Mouse (Mus musculus) heart, embryonic 12.5 days (tissue): ENCODE measurements around the gene Ccdc157. TPM values are rescaled to one million over a fixed set of nuclear protein-coding genes. Genes with fewer than 3 reads are reported as not detected.
A peak's percentile ranks its signal among the peaks of the same experiment; 100 is the strongest.

ENCODE experiments used
- ATAC-seq: fragments of 200-750 bp; cut with Nextera tagmentation; 2 replicates; pipeline ENCODE4 v1.8.0; 2017; ENCODE audit warnings: moderate TSS enrichment, moderate library complexity; ENCODE audit not compliant: insufficient number of reproducible peaks, low FRiP score
- H3K27ac ChIP-seq: fragments of 300-500 bp; sonication (generic); 2 replicates; pipeline ENCODE4 v1.5.1; 2016; ENCODE audit warnings: mild to moderate bottlenecking, moderate library complexity; ENCODE audit not compliant: poor library complexity, severe bottlenecking
- H3K27me3 ChIP-seq: fragments of 300-500 bp; sonication (generic); replicated peaks from 2 replicates; pipeline ENCODE4 v1.6.1; 2016; ENCODE audit warnings: mild to moderate bottlenecking, moderate library complexity
- H3K36me3 ChIP-seq: fragments of 300-500 bp; sonication (generic); 2 replicates; pipeline ENCODE4 v1.6.1; 2016; ENCODE audit warnings: mild to moderate bottlenecking, moderate library complexity
- H3K4me1 ChIP-seq: fragments of 300-500 bp; sonication (generic); replicated peaks from 2 replicates; pipeline ENCODE4 v1.6.1; 2016; ENCODE audit warnings: mild to moderate bottlenecking
- H3K4me2 ChIP-seq: fragments of 300-500 bp; sonication (generic); 2 replicates; pipeline ENCODE4 v1.6.1; 2016; ENCODE audit warnings: mild to moderate bottlenecking, moderate library complexity
- H3K4me3 ChIP-seq: fragments of 300-500 bp; sonication (generic); 2 replicates; pipeline ENCODE4 v1.5.1; 2016; ENCODE audit warnings: mild to moderate bottlenecking
- H3K9ac ChIP-seq: fragments of 300-500 bp; sonication (generic); 2 replicates; pipeline ENCODE4 v1.6.1; 2016; ENCODE audit warnings: mild to moderate bottlenecking, moderate library complexity
- H3K9me3 ChIP-seq: fragments of 300-500 bp; sonication (generic); replicated peaks from 2 replicates; pipeline ENCODE4 v1.6.1; 2016; ENCODE audit warnings: mild to moderate bottlenecking, moderate library complexity
- WGBS: fragments of 180-500 bp; shearing (Covaris S2); methylation state at CpG from one replicate; pipeline ENCODE4 v1.1.7; 2016; 5-methylcytosine and 5-hydroxymethylcytosine counted together
- polyA plus RNA-seq: library from polyadenylated mRNA; unstranded; fragments of >200 nt; fragmentation: Nextera tagmentation; extraction: Ambion mirVana; gene quantifications from 2 replicates; pipeline ENCODE4 v1.2.1, GENCODE M21; 2016

Gene Ccdc157
- polyA plus RNA-seq: 4.7 and 5.5 TPM in 2 replicates

DNA sequence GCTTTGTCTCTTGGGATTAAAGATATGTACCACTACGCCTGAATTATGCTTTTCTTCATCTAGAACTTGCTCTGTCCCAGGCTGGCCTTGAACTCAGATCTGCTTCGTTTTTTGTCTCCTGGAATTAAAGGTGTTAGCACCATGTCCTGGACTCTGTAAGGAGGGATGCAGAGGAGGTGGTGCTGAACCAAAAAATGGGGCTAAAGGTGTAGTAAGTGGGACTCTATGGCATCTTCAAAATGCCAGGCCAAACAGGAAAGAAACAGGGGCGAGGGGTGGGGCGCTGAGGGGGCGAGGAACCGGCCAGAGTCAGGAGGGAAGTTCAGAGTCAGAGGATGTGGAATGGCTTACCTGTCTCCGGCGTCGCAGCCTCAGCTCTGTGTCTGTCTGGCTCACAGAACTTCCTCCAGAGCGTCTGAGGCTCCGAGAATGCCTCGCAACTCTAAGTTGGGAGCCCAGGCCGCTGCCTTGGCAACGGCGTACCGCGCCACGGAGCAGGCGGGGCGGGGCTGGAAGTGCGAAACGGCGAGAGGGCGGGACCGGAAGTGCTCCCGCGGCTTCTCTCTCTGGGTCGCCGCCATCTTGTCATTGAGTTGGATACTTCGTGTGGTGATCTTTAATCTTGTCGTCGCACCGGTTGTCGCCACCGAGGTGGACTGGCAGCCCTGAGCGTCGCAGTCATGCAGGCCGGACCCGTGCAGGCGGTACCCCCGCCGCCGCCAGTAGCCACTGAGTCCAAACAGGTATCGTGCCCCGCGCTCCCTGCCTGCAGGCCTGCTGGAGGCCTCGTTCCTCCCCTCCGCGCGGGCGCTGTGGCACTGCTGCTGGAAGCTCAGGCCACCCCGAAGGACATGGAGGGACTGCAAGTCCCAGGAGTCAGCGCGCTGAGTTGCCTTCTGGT is at the start of gene Ccdc157, which contains the start of gene Sf3a1:
Ccdc157 (minus strand) TSS at position 486 of the 901 bp plus-strand sequence.
Sf3a1 (plus strand) TSS at position 543 of the 901 bp plus-strand sequence.
- Histone ChIP-seq H3K4me3 (peak within 1 kb of the TSS; percentile 84), H3K36me3 (peaks cover 38% of the 10 kb centered on the region), H3K27me3 (no peaks in the 10 kb centered on the region), H3K9me3 (no peaks in the 10 kb centered on the region), H3K9ac (peak within 1 kb of the TSS; percentile 90), H3K27ac (peak within 1 kb of the TSS; percentile 92), H3K4me1 (peaks cover 37% of the 10 kb centered on the region), H3K4me2 (peak within 1 kb of the TSS; percentile 99)
- WGBS: 2% methylated on average over 54 of the region's 54 CpGs
- ATAC-seq: peak; percentile 96

DNA sequence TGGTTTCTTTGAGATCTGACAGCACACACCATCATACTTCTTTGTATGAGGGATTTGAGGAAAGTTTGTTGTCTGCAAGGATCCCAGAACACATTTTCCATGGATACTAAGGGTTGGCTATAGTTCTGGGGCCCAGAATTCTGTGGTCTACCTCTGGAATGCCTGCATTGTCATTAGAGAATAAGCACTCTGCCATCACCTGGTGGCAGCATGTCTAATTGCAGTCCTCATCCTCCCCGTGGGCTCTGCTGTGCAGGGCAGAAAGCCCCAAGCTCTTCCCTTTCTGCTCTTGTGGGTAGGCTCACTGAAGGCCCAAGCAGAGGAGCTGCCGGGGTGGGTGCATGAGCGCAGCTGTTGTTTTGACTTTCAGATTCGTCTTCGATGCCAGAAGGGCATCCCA is 49.5 kb upstream of the Ccdc157 start:
- 71% methylated on average over 5 of the region's 5 CpGs for WGBS
- ATAC-seq: no peak
- Histone ChIP-seq H3K36me3 (peaks cover 75% of the 10 kb centered on the region), H3K4me3 (no peak overlapping the region), H3K27ac (no peak overlapping the region), H3K9ac (no peak overlapping the region), H3K9me3 (no peaks in the 10 kb centered on the region), H3K27me3 (no peaks in the 10 kb centered on the region), H3K4me1 (peaks cover 14% of the 10 kb centered on the region; the same call in 1 of the 2 replicates), H3K4me2 (no peak overlapping the region)

DNA sequence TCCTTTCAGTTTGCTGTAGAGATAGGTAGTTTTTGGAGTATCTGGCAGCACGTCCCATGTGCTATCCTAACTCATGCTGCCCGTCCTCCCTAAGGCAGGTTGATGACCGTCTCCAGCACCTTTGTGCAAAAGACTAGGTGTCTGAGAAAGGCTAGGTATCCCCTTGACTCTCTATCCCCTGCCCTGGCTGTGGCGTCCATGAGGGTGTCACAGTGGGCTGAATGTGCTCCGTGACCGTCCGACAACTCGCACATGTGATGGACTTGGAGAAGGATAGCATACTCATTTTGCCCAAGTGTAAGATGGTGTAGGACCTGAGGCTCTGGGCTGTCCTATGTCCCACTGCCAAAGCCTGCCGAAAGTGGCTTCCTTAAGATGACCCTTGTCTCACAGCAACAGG is 47.6 kb upstream of the Ccdc157 start:
- Histone ChIP-seq H3K4me1 (peaks cover 25% of the 10 kb centered on the region), H3K27me3 (no peaks in the 10 kb centered on the region), H3K36me3 (peaks cover 56% of the 10 kb centered on the region), H3K9ac (no peak overlapping the region), H3K9me3 (no peaks in the 10 kb centered on the region), H3K4me3 (no peak overlapping the region), H3K27ac (no peak overlapping the region), H3K4me2 (no peak overlapping the region)
- ATAC-seq: no peak
- WGBS: 84% methylated on average over 9 of the region's 9 CpGs

DNA sequence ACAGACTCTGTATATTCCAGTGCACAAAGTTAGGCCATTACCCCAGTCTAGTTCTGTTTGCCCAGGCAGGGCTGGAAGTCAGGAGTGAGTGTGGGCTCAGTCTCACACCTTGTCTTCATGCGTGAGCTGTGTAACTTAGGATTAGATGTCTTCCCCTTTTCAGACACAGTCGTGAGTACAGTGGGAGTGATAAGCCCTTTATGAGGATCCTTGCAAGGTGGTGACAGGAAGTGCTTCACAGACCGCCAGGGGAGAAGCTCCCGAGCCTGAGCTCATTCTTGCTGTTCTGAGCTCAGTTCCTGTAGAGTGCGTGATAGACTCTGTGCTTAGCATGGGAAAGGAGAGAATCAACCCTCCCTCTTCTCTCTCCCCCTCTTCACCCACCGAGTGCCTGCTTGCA is 46.5 kb upstream of the Ccdc157 start:
- Histone ChIP-seq H3K4me3 (no peak overlapping the region), H3K4me1 (peaks cover 30% of the 10 kb centered on the region), H3K27me3 (no peaks in the 10 kb centered on the region), H3K36me3 (peaks cover 47% of the 10 kb centered on the region), H3K9ac (no peak overlapping the region), H3K9me3 (no peaks in the 10 kb centered on the region), H3K27ac (no peak overlapping the region), H3K4me2 (no peak overlapping the region)
- WGBS: 42% methylated on average over 6 of the region's 6 CpGs
- ATAC-seq: no peak

DNA sequence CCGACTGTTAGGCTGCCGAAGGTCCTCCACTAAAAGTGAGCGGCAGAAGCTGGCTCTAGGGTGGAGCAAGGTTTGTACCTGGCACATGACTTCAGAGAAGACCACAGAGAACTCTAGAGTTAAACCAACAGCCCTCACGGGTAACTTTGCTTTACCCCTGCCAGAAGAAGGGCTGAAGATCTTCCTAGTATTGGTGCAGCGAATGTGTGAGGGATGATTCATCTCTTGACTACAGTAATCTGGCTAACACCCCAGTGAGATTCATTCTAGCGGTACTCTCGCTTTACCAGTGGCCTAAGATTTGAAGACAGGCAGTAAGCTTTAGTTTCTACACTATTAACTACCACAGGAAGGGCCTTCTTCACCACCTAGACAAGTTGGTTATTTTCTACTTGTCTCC is 45.9 kb upstream of the Ccdc157 start:
- WGBS: 84% methylated on average over 7 of the region's 7 CpGs
- Histone ChIP-seq H3K4me3 (no peak overlapping the region), H3K27me3 (no peaks in the 10 kb centered on the region), H3K4me1 (peaks cover 30% of the 10 kb centered on the region), H3K9me3 (no peaks in the 10 kb centered on the region), H3K9ac (no peak overlapping the region), H3K36me3 (peaks cover 44% of the 10 kb centered on the region), H3K4me2 (no peak overlapping the region), H3K27ac (no peak overlapping the region)
- no peak for ATAC-seq

DNA sequence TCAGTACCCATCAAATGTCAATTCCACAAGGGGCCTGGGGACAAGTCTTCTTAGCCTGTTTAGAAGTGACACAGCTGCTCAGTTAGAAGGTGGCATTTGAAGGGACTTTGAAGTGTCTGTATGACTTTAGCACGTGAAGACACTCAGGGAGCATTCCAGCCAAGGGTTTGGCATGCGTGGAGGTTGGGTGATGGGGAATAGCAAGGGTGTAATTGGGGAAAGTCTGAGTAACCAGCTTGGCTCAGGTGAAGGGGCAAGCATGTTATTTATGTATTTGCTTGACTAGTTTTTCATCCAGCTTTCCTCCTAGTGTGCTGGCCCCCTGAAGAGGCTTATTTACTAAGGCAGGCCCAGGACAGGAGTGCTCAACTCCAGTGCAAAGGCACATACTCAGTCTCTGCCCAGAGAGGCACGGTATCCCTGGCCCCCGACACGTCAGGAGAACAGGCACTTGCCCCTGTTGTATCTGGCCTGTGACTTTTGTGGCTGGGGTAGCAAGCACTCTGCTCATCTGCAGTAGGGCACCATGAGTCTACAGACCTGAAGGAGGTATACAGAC is 45.1 kb upstream of the Ccdc157 start:
- 78% methylated on average over 5 of the region's 5 CpGs for WGBS
- Histone ChIP-seq H3K4me3 (no peak overlapping the region), H3K27me3 (no peaks in the 10 kb centered on the region), H3K36me3 (peaks cover 37% of the 10 kb centered on the region), H3K4me1 (peaks cover 30% of the 10 kb centered on the region), H3K27ac (no peak overlapping the region), H3K4me2 (no peak overlapping the region), H3K9me3 (no peaks in the 10 kb centered on the region), H3K9ac (no peak overlapping the region)
- ATAC-seq: no peak

DNA sequence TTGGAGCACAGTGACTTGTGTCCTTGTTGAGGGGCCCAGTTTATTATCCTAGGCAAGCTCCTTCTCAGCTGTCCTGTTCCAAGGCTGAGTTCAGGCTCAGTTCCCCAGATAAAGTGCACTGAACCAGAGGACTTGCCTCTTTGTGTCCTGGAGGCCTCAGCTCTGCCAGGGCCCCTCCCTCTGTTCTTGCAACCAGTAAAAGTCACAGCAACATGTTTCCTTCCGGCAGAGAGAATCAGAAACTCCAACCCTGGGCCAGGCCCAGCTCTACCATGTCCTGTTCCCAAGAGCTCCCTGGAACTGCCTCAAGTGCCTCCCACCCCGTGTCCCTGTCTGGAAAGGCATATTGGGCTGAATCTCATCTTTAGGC is 43.6 kb upstream of the Ccdc157 start:
- Histone ChIP-seq H3K27me3 (no peaks in the 10 kb centered on the region), H3K9me3 (no peaks in the 10 kb centered on the region), H3K36me3 (peaks cover 28% of the 10 kb centered on the region; the same call in 1 of the 2 replicates), H3K4me2 (no peak overlapping the region), H3K4me1 (peaks cover 30% of the 10 kb centered on the region), H3K9ac (no peak overlapping the region), H3K4me3 (no peak overlapping the region), H3K27ac (peak overlapping the region; percentile 69)
- 39% methylated on average over 2 of the region's 2 CpGs for WGBS
- peak; percentile 72; the same call in 1 of the 2 replicates for ATAC-seq

DNA sequence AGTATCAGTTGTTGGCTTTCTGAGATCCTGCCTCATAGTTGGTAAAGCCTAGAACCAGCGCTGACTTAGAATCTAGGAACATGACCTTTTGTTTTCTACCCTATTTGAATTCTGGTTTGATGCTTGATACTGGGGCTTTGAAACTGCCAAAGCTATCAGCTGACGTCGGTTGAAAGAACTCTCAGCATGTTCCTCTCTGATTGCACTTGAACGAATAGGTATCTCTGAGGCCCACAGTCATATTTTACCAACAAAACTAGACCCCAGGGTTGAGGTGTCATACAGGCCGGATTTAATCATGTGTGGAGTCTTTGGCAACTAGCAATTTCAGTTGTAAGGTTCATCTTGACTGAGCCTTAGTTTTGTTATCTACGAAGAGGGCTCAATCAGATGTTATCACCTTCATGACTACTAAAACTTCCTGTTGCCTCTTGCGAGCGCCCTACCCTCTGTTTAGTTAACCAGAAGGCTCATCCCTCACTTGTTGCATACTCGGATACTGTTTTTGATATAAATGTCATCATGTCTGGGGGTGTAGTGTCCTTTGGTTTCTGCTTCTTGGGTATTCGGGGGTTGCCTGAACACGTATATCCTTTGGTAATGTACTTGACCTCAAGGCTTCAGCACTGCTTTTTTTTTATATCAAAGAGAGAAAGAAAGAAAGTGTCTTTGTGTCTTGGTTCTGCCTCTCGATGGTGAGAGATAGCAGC is 43.1 kb upstream of the Ccdc157 start:
- Histone ChIP-seq H3K4me3 (no peak overlapping the region), H3K4me2 (no peak overlapping the region), H3K27me3 (no peaks in the 10 kb centered on the region), H3K36me3 (peaks cover 25% of the 10 kb centered on the region; the same call in 1 of the 2 replicates), H3K9ac (no peak overlapping the region), H3K9me3 (no peaks in the 10 kb centered on the region), H3K27ac (peak overlapping the region; percentile 69), H3K4me1 (peaks cover 30% of the 10 kb centered on the region)
- 62% methylated on average over 12 of the region's 12 CpGs for WGBS
- ATAC-seq: no peak

DNA sequence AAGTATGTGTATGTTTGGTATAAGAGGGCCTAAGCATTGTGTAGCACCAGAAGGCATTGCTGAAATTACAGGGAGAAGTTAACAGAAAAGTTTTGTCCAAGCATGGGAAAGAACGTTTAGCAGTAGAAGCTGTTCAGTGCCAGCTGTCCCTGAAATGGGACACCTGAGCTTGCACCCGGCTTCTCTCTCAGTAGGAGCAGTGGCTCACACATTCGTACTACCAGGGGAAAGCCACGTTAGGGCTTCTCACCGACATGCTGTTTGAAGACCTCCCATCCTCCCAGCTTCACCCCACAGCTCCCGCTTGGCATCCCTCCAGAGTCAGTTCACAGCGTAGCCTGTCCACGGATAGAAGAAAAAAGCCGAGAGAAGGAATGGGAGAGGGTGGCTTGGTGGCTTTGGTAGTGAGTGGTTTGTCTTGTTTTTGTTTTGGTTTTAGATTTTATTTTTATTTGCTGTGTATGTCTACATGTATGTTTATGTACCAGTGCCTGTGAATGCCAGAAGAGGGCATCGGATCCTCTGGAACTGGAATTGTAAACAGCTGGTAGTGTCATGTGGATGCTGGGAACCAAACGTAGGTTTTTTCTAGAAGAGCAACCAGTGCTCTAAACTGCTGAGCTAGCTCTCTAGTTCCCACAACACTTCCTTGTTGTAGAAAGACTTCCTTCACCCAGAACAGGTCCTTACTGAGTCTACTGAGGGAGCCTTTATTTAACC is 42.0 kb upstream of the Ccdc157 start:
- no peaks in the 10 kb centered on the region for H3K9me3 ChIP-seq
- no peak overlapping the region for H3K4me3 ChIP-seq
- H3K4me1 ChIP-seq: peaks cover 30% of the 10 kb centered on the region
- ATAC-seq: no peak
- no peak overlapping the region for H3K9ac ChIP-seq
- peaks cover 17% of the 10 kb centered on the region; the same call in 1 of the 2 replicates for H3K36me3 ChIP-seq
- H3K27me3 ChIP-seq: no peaks in the 10 kb centered on the region
- no peak overlapping the region for H3K27ac ChIP-seq
- WGBS: 73% methylated on average over 11 of the region's 11 CpGs
- no peak overlapping the region for H3K4me2 ChIP-seq

DNA sequence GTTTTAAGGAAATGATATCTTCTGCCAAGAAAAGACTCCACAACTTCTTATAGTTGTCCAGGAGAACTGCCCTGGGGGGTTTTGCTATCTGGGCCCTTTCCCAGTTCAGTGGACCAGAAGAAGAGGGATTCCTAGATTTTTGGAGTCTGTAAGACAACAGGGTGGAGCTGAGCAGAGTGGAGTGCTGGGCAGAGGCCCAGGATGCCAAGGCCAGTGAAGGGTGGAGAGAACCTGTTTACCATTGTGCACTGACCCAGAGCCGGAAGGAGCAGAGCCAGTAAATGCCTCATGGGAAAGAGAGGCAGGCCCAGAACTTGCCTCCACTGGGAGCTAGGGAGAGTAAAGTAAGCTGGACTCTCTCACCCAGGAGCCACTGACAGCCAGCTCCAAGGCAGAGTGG is 37.6 kb upstream of the Ccdc157 start:
- no peaks in the 10 kb centered on the region for H3K27me3 ChIP-seq

More for the DNA sequence above, 37.6 kb upstream of the Ccdc157 start:
- ATAC-seq: no peak
- H3K36me3 ChIP-seq: no peaks in the 10 kb centered on the region
- no peak overlapping the region for H3K4me2 ChIP-seq
- WGBS: 86% methylated on average over 1 of the region's 1 CpGs
- H3K4me3 ChIP-seq: no peak overlapping the region
- H3K4me1 ChIP-seq: 0 out of 2 replicates have a peak, but pooled peaks cover 5% of the 10 kb centered on the region
- H3K9ac ChIP-seq: no peak overlapping the region
- H3K27ac ChIP-seq: no peak overlapping the region
- no peaks in the 10 kb centered on the region for H3K9me3 ChIP-seq
